Mouse (Mus musculus): Measurements from ENCODE around the gene Tpcn2.

Tpcn2 gene

GRCm38 (mm10) chr7:145242851-145243712, 40.7 kb downstream of the Tpcn2 start:
- DNase-seq (ENCODE audit: low read depth, low spot score), result peak; percentile 58

- DNase-seq (ENCODE audit: low read depth, low spot score), result no peak
Observed at GRCm38 (mm10) chr7:145242028-145242427, 41.8 kb downstream of the Tpcn2 start.

- DNase-seq (ENCODE audit: low read depth, low spot score), result no peak
Observed at GRCm38 (mm10) chr7:145240929-145241328, 42.9 kb downstream of the Tpcn2 start.

GRCm38 (mm10) chr7:145239736-145240505, 43.9 kb downstream of the Tpcn2 start:
- DNase-seq (ENCODE audit: low read depth, low spot score), result no peak

GRCm38 (mm10) chr7:145239145-145239544, 44.7 kb downstream of the Tpcn2 start:
- DNase-seq (ENCODE audit: low read depth, low spot score), result no peak

- DNase-seq (ENCODE audit: low read depth, low spot score), result no peak
Observed at GRCm38 (mm10) chr7:145234841-145235790, 48.7 kb downstream of the Tpcn2 start.

GRCm38 (mm10) chr7:145231659-145232058, 52.2 kb downstream of the Tpcn2 start:
- no peak for DNase-seq (ENCODE audit: low read depth, low spot score)

GRCm38 (mm10) chr7:145226641-145227040, 57.2 kb downstream of the Tpcn2 start:
- no peak for DNase-seq (ENCODE audit: low read depth, low spot score)

- DNase-seq (ENCODE audit: low read depth, low spot score), result no peak
Observed at GRCm38 (mm10) chr7:145225626-145226025, 58.2 kb downstream of the Tpcn2 start.

GRCm38 (mm10) chr7:145221841-145222689, 61.7 kb downstream of the Tpcn2 start:
- DNase-seq (ENCODE audit: low read depth, low spot score), result peak; percentile 60

GRCm38 (mm10) chr7:145221346-145221745, 62.5 kb downstream of the Tpcn2 start:
- no peak for DNase-seq (ENCODE audit: low read depth, low spot score)

- DNase-seq (ENCODE audit: low read depth, low spot score), result no peak
Observed at GRCm38 (mm10) chr7:145219420-145219831, 64.4 kb downstream of the Tpcn2 start.

GRCm38 (mm10) chr7:145216591-145216990, 67.2 kb downstream of the Tpcn2 start:
- peak; percentile 54 for DNase-seq (ENCODE audit: low read depth, low spot score)

GRCm38 (mm10) chr7:145215476-145215875, 68.3 kb downstream of the Tpcn2 start:
- DNase-seq (ENCODE audit: low read depth, low spot score), result no peak

- peak; percentile 54 for DNase-seq (ENCODE audit: low read depth, low spot score)
Observed at GRCm38 (mm10) chr7:145211680-145212659, 71.8 kb downstream of the Tpcn2 start.

- DNase-seq (ENCODE audit: low read depth, low spot score), result peak; percentile 81
Observed at GRCm38 (mm10) chr7:145210477-145211070, 73.2 kb downstream of the Tpcn2 start.

GRCm38 (mm10) chr7:145208006-145208405, 75.8 kb downstream of the Tpcn2 start, which contains the start of gene 1810010D01Rik:
TSS of gene 1810010D01Rik (minus strand) at chr7:145208119.
- DNase-seq (ENCODE audit: low read depth, low spot score), result no peak

- no peak for DNase-seq (ENCODE audit: low read depth, low spot score)
Observed at GRCm38 (mm10) chr7:145206801-145207200, 77.0 kb downstream of the Tpcn2 start.
